Mouse (Mus musculus) cerebellum, adult 11 months (tissue): ENCODE measurements around the gene Fgd4.
"Not testable (repeated sequence)": the region's sequence is repeated elsewhere in the genome, so short reads cannot be mapped to it uniquely, and the experiment has no call there.

ENCODE experiments used
- DNase-seq: peaks from one replicate; pipeline ENCODE4 v3.0.0; 2022

Gene Fgd4

GRCm38 (mm10) chr16:16539396-16539795 is 61.0 kb downstream of the Fgd4 start:
- peak; percentile 42 for DNase-seq

- DNase-seq, result no peak
Measured at GRCm38 (mm10) chr16:16535232-16535631, 65.1 kb downstream of the Fgd4 start.

GRCm38 (mm10) chr16:16528014-16528413 is 72.3 kb downstream of the Fgd4 start:
- no peak for DNase-seq

GRCm38 (mm10) chr16:16527267-16527666 is 73.1 kb downstream of the Fgd4 start:
- DNase-seq, result no peak

- no peak for DNase-seq
Measured at GRCm38 (mm10) chr16:16526741-16527105, 73.6 kb downstream of the Fgd4 start.

- DNase-seq, result no peak
Measured at GRCm38 (mm10) chr16:16526097-16526740, 74.1 kb downstream of the Fgd4 start.

- no peak for DNase-seq
Measured at GRCm38 (mm10) chr16:16525266-16525904, 75.0 kb downstream of the Fgd4 start.

- no peak for DNase-seq
Measured at GRCm38 (mm10) chr16:16523632-16524031, 76.7 kb downstream of the Fgd4 start.

- not testable (repeated sequence) for DNase-seq
Measured at GRCm38 (mm10) chr16:16522869-16523268, 77.5 kb downstream of the Fgd4 start.

GRCm38 (mm10) chr16:16501491-16501890 is 98.9 kb downstream of the Fgd4 start:
- DNase-seq, result no peak

- DNase-seq, result no peak
Measured at GRCm38 (mm10) chr16:16500926-16501325, 99.4 kb downstream of the Fgd4 start.

- peak; percentile 42 for DNase-seq
Measured at GRCm38 (mm10) chr16:16498798-16499197, 101.6 kb downstream of the Fgd4 start.

GRCm38 (mm10) chr16:16485523-16486043 is 114.8 kb downstream of the Fgd4 start:
- DNase-seq, result no peak

- DNase-seq, result peak; percentile 35
Measured at GRCm38 (mm10) chr16:16484601-16485000, 115.7 kb downstream of the Fgd4 start.

- not testable (repeated sequence) for DNase-seq
Measured at GRCm38 (mm10) chr16:16473451-16473850, 126.9 kb downstream of the Fgd4 start.

GRCm38 (mm10) chr16:16450021-16450420 is 150.3 kb downstream of the Fgd4 start:
- DNase-seq, result no peak

- no peak for DNase-seq
Measured at GRCm38 (mm10) chr16:16438436-16438835, 161.9 kb downstream of the Fgd4 start.

GRCm38 (mm10) chr16:16422456-16422855 is 177.9 kb downstream of the Fgd4 start:
- DNase-seq, result no peak

GRCm38 (mm10) chr16:16367217-16367616 is 233.1 kb downstream of the Fgd4 start:
- not testable (repeated sequence) for DNase-seq
